Mouse (Mus musculus) 416B (cell line): ENCODE measurements around the gene Pias4.

Experiments used
- DNase-seq: peaks from one replicate; pipeline ENCODE4 v3.0.0; 2011; ENCODE audit warnings: low read depth

Pias4 gene

GRCm38 (mm10) chr10:81168521-81169244, 960 bp upstream of the Pias4 start:
- DNase-seq, result peak; percentile 96

- no peak for DNase-seq
Observed at GRCm38 (mm10) chr10:81168087-81168431, 336 bp upstream of the Pias4 start.

- no peak for DNase-seq
Observed at GRCm38 (mm10) chr10:81165118-81165517, 2.6 kb downstream of the Pias4 start.

GRCm38 (mm10) chr10:81162318-81162652, 5.4 kb downstream of the Pias4 start:
- no peak for DNase-seq

- peak; percentile 74 for DNase-seq
Observed at GRCm38 (mm10) chr10:81161602-81162317, 6.0 kb downstream of the Pias4 start.

- DNase-seq, result no peak
Observed at GRCm38 (mm10) chr10:81154736-81155135, 13.0 kb downstream of the Pias4 start.

GRCm38 (mm10) chr10:81154313-81154712, 13.4 kb downstream of the Pias4 start:
- DNase-seq, result no peak

GRCm38 (mm10) chr10:81152609-81153008, 15.1 kb downstream of the Pias4 start:
- DNase-seq, result no peak

GRCm38 (mm10) chr10:81151261-81151660, 16.5 kb downstream of the Pias4 start:
- no peak for DNase-seq

GRCm38 (mm10) chr10:81146296-81146695, 21.4 kb downstream of the Pias4 start:
- peak; percentile 79 for DNase-seq

GRCm38 (mm10) chr10:81145778-81146177, 21.9 kb downstream of the Pias4 start:
- DNase-seq, result peak; percentile 48

GRCm38 (mm10) chr10:81145307-81145706, 22.4 kb downstream of the Pias4 start:
- DNase-seq, result no peak

- no peak for DNase-seq
Observed at GRCm38 (mm10) chr10:81144667-81145066, 23.1 kb downstream of the Pias4 start.

- DNase-seq, result no peak
Observed at GRCm38 (mm10) chr10:81143845-81144437, 23.8 kb downstream of the Pias4 start.

- DNase-seq, result peak; percentile 81
Observed at GRCm38 (mm10) chr10:81143157-81143633, 24.5 kb downstream of the Pias4 start.

- no peak for DNase-seq
Observed at GRCm38 (mm10) chr10:81142551-81142981, 25.2 kb downstream of the Pias4 start.

- no peak for DNase-seq
Observed at GRCm38 (mm10) chr10:81141455-81142210, 26.1 kb downstream of the Pias4 start.

- DNase-seq, result peak; percentile 55
Observed at GRCm38 (mm10) chr10:81140717-81141454, 26.8 kb downstream of the Pias4 start.

GRCm38 (mm10) chr10:81140005-81140404, 27.7 kb downstream of the Pias4 start:
- DNase-seq, result no peak

- DNase-seq, result no peak
Observed at GRCm38 (mm10) chr10:81139529-81139846, 28.2 kb downstream of the Pias4 start.

- DNase-seq, result no peak
Observed at GRCm38 (mm10) chr10:81138821-81139528, 28.7 kb downstream of the Pias4 start.
